Mouse (Mus musculus): Measurements from ENCODE around the gene Nlrp5. TPM values are rescaled to one million over a fixed set of nuclear protein-coding genes. Genes with fewer than 3 reads are reported as not detected.
"Not testable (repeated sequence)": the region's sequence is repeated elsewhere in the genome, so short reads cannot be mapped to it uniquely, and the experiment has no call there.

The Nlrp5 gene
- not detected in 2 replicates for polyA plus RNA-seq (2015; fragmentation: Nextera tagmentation; extraction: Ambion mirVana)

GRCm38 (mm10) chr7:23385589-23385988, at the start of gene Nlrp5:
Gene Nlrp5 (plus strand): TSS chr7:23385889.
- Histone ChIP-seq H3K9me3 (replicated peaks; ENCODE audit: control insufficient read depth, low read length) (peaks cover 21% of the 10 kb centered on the region), H3K4me1 (ENCODE audit: control insufficient read depth, insufficient read depth, low read length) (no peaks in the 10 kb centered on the region), H3K36me3 (ENCODE audit: control insufficient read depth, insufficient read depth) (no peaks in the 10 kb centered on the region), H3K4me3 (ENCODE audit: low read length) (no peak within 1 kb of the TSS), H3K9ac (ENCODE audit: low read length) (no peak within 1 kb of the TSS), H3K4me2 (ENCODE audit: low read depth, low read length) (no peak within 1 kb of the TSS), H3K27me3 (ENCODE audit: control insufficient read depth, insufficient read depth, low read length) (no peaks in the 10 kb centered on the region), H3K27ac (ENCODE audit: low read length) (no peak within 1 kb of the TSS)
- WGBS, result 59% methylated on average over 10 of the region's 10 CpGs
- ATAC-seq (replicated peaks; ENCODE audit: extremely low read depth, insufficient read depth, low FRiP score), result no peak

DNA sequence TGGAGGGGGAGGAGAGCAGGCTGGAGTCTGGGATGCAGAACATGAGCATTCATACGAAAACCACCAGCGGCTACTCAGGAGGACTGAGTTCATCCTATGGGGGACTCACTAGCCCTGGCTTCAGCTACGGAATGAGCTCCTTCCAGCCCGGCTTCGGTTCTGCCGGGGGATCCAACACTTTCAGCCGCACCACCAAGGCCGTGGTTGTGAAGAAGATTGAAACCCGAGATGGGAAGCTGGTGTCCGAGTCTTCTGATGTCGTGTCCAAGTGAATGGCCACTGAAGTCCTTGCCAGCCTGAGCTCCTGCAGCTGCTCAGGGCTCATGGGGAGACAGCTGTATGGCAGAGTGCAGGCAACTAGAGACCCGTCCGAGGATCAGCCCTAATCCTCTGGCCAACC, 27.4 kb upstream of the Nlrp5 start:
- not testable (repeated sequence) for H3K36me3 ChIP-seq (ENCODE audit: control insufficient read depth, insufficient read depth); H3K9ac ChIP-seq (ENCODE audit: low read length); H3K27ac ChIP-seq (ENCODE audit: low read length); H3K27me3 ChIP-seq (ENCODE audit: control insufficient read depth, insufficient read depth, low read length); H3K4me1 ChIP-seq (ENCODE audit: control insufficient read depth, insufficient read depth, low read length); ATAC-seq (replicated peaks; ENCODE audit: extremely low read depth, insufficient read depth, low FRiP score); H3K4me3 ChIP-seq (ENCODE audit: low read length); H3K4me2 ChIP-seq (ENCODE audit: low read depth, low read length)
- 82% methylated on average over 13 of the region's 13 CpGs for WGBS
- H3K9me3 ChIP-seq (replicated peaks; ENCODE audit: control insufficient read depth, low read length), result peaks cover 17% of the 10 kb centered on the region

DNA sequence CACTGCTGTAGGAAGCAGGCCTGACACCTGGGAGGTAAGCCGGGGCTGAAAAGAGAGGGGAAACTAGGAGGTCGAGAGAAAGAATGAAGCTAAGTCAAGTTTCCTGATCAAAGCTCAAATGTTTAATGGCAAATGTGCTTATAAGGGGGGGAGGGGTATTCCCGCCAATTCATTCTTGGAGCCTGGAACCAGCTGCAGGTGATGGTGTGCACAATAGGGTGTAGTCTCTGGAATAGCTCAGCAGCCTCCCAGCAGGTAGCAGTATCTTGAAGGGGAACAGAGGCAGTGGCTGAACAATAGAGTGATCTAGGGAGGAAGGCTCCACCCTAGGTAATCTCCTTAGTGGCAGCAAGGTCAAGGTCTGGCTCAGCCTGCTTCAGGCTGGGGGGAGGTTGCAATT, 84.5 kb downstream of the Nlrp5 start:
- H3K4me3 ChIP-seq (ENCODE audit: low read length); H3K36me3 ChIP-seq (ENCODE audit: control insufficient read depth, insufficient read depth); H3K27ac ChIP-seq (ENCODE audit: low read length); ATAC-seq (replicated peaks; ENCODE audit: extremely low read depth, insufficient read depth, low FRiP score); H3K9me3 ChIP-seq (replicated peaks; ENCODE audit: control insufficient read depth, low read length); H3K4me2 ChIP-seq (ENCODE audit: low read depth, low read length); H3K9ac ChIP-seq (ENCODE audit: low read length); H3K27me3 ChIP-seq (ENCODE audit: control insufficient read depth, insufficient read depth, low read length); H3K4me1 ChIP-seq (ENCODE audit: control insufficient read depth, insufficient read depth, low read length): not testable (repeated sequence)
- WGBS, result 63% methylated on average over 3 of the region's 3 CpGs

DNA sequence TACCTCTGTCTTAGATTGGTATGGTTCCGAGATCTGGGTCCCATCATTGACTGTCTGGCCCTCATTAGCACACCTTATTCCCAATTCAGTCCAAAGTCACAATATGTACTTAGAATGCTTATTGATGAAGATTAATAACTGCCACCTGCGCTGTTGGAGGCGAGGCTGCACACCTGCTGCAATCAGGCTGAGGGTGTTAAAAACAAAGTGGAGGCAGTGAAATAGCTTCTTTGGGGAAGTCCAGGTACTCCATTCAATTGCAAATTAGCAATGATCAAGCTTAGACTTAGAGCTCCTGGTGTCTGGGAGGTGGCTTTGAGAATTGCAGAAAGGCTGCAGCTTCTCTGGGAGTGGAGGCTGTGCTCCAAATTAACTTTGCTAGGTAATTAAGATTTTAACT, 85.1 kb downstream of the Nlrp5 start:
- WGBS, result 55% methylated on average over 3 of the region's 3 CpGs
- not testable (repeated sequence) for H3K4me2 ChIP-seq (ENCODE audit: low read depth, low read length); ATAC-seq (replicated peaks; ENCODE audit: extremely low read depth, insufficient read depth, low FRiP score); H3K4me1 ChIP-seq (ENCODE audit: control insufficient read depth, insufficient read depth, low read length); H3K4me3 ChIP-seq (ENCODE audit: low read length); H3K9me3 ChIP-seq (replicated peaks; ENCODE audit: control insufficient read depth, low read length); H3K27ac ChIP-seq (ENCODE audit: low read length); H3K36me3 ChIP-seq (ENCODE audit: control insufficient read depth, insufficient read depth); H3K27me3 ChIP-seq (ENCODE audit: control insufficient read depth, insufficient read depth, low read length); H3K9ac ChIP-seq (ENCODE audit: low read length)

DNA sequence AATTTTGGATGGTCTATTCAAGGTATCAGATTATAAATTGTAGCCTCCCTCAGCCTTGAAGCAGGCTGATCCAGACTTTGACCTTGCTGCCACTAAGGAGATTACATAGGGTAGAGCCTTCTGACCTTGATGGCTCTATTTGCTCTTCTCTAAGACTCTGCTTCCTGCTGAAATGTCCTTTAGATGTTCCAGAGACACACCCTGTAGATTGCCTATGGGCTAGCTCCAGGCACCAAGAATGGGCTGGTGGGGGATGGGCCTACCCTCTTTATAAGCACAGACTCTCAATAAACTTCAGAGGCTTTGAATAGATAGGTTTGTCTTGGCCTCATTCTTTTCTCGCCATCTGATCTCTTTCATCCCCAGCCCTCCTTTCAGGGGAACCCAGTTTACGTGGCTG, 87.2 kb downstream of the Nlrp5 start:
- H3K36me3 ChIP-seq (ENCODE audit: control insufficient read depth, insufficient read depth); H3K9ac ChIP-seq (ENCODE audit: low read length); H3K27me3 ChIP-seq (ENCODE audit: control insufficient read depth, insufficient read depth, low read length); H3K4me3 ChIP-seq (ENCODE audit: low read length); H3K27ac ChIP-seq (ENCODE audit: low read length); H3K9me3 ChIP-seq (replicated peaks; ENCODE audit: control insufficient read depth, low read length); H3K4me1 ChIP-seq (ENCODE audit: control insufficient read depth, insufficient read depth, low read length); H3K4me2 ChIP-seq (ENCODE audit: low read depth, low read length); ATAC-seq (replicated peaks; ENCODE audit: extremely low read depth, insufficient read depth, low FRiP score): not testable (repeated sequence)
- 55% methylated on average over 2 of the region's 2 CpGs for WGBS

Small RNA genes within 50 kb of the gene (microRNA-seq; reads per million reads assigned to microRNA genes)
- gene Gm25196, result not detected

Other genes starting within 250 kb of the Nlrp5 start
- not detected in 2 replicates for gene Gm10662, start 241.4 kb upstream of the Nlrp5 start, polyA plus RNA-seq (2015; fragmentation: Nextera tagmentation; extraction: Ambion mirVana)
- not detected in 2 replicates for gene Vmn1r165, start 168.6 kb upstream of the Nlrp5 start, polyA plus RNA-seq (2015; fragmentation: Nextera tagmentation; extraction: Ambion mirVana)
- not detected in 2 replicates for gene Vmn1r166, start 134.2 kb upstream of the Nlrp5 start, polyA plus RNA-seq (2015; fragmentation: Nextera tagmentation; extraction: Ambion mirVana)
- not detected in 2 replicates for gene Gm6902, start 107.0 kb upstream of the Nlrp5 start, polyA plus RNA-seq (2015; fragmentation: Nextera tagmentation; extraction: Ambion mirVana)
- not detected in 2 replicates for gene Nlrp4e, start 84.7 kb upstream of the Nlrp5 start, polyA plus RNA-seq (2015; fragmentation: Nextera tagmentation; extraction: Ambion mirVana)
- not detected in 2 replicates for gene Vmn1r167, start 121.3 kb downstream of the Nlrp5 start, polyA plus RNA-seq (2015; fragmentation: Nextera tagmentation; extraction: Ambion mirVana)
- not detected in 2 replicates for gene Vmn1r168, start 153.8 kb downstream of the Nlrp5 start, polyA plus RNA-seq (2015; fragmentation: Nextera tagmentation; extraction: Ambion mirVana)
- gene Vmn1r169, start 189.6 kb downstream of the Nlrp5 start, polyA plus RNA-seq (2015; fragmentation: Nextera tagmentation; extraction: Ambion mirVana), result not detected in 2 replicates
- not detected in 2 replicates for gene Vmn1r170, start 220.3 kb downstream of the Nlrp5 start, polyA plus RNA-seq (2015; fragmentation: Nextera tagmentation; extraction: Ambion mirVana)
- not detected in 2 replicates for gene Vmn1r171, start 244.8 kb downstream of the Nlrp5 start, polyA plus RNA-seq (2015; fragmentation: Nextera tagmentation; extraction: Ambion mirVana)